Mouse (Mus musculus) brown adipose tissue, adult 24 weeks (tissue): ENCODE results near the gene Rnf180. TPM values are rescaled to one million over a fixed set of nuclear protein-coding genes. Genes with fewer than 3 reads are reported as not detected.
"Not testable (repeated sequence)": the region's sequence is repeated elsewhere in the genome, so short reads cannot be mapped to it uniquely, and the experiment has no call there.

Experiments used
- H3K27ac ChIP-seq: fragments of 200-500 bp; replicated peaks from 2 replicates; pipeline ENCODE4 v1.5.1; 2012; ENCODE audit warnings: low read depth, mild to moderate bottlenecking, low read length
- H3K4me1 ChIP-seq: fragments of 200-500 bp; 2 replicates; pipeline ENCODE4 v1.6.1; 2012; ENCODE audit warnings: low read length, mixed read lengths; ENCODE audit not compliant: control insufficient read depth, insufficient read depth, insufficient read length
- H3K4me3 ChIP-seq: fragments of 200-500 bp; 2 replicates; pipeline ENCODE4 v1.5.1; 2012; ENCODE audit warnings: low read depth, mild to moderate bottlenecking, low read length, moderate library complexity; ENCODE audit not compliant: insufficient read depth
- polyA plus RNA-seq: library from polyadenylated mRNA; stranded (reverse); fragments of >200 nt; gene quantifications from 2 replicates; pipeline ENCODE4 v1.2.4, GENCODE M21; 2012; ENCODE audit not compliant: missing spikeins, insufficient read depth, insufficient read length

Rnf180 gene
- polyA plus RNA-seq: 0.92 TPM in 1 of 2 replicates, not detected in the other

DNA sequence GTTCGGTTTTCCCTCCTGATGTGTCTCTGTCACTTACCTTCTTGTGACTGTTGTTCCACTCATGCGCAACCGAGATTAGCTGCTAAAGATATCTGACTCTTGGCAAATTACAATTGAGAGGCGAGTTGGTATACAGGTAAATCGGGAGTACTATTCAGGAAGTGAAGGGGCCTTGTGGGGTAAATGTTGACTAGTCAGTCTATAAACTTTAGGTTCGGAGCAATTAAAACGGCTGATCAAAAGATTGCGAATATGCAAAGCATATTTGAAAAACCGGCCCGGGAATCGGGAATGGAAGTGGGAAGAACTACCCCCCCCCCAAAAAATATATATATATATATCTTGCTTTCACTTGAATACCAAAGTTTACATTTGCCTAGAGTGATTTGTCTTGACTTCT, at the start of gene Rnf180:
Gene Rnf180, minus strand, starts transcription at position 101 of the 400 bp plus-strand sequence.
- Histone ChIP-seq H3K4me3 (peak within 1 kb of the TSS; percentile 50), H3K27ac (no peak within 1 kb of the TSS), H3K4me1 (no peaks in the 10 kb centered on the region)

DNA sequence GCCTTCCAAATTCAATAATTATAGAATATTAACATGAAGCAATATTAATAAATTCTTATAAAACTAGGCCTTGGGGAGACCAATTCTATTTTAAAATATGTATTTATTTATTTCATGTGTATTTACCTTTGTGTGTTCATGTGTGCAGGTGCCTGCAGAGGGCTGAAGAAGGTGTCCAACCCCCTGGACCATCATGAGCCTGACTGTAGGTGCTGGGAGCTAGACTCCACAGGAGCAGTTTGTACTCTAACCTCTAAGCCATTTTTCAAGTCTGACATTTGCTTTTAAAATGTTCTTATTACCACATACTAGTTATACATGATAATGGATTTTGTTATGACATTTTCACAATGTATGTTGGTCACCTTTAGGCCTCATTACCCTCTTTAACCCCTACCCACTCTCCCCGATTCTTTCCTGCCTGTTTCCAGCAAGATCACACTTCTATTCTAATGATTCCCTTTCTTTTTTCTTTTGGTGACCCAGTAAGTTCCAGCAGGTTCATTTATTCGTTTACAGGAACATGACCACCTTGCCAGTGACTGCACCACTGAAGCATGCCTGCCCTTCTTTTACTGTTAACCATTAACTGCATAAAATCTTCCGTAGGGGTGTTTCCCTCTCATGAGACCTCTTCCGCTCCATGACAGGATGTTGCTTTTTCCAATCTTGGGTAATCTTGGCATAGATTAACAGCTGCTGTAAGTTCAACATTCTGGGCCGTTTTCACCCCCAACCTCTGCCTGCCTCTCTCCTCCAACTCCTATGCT, 36.8 kb upstream of the Rnf180 start:
- Histone ChIP-seq H3K4me1 (no peaks in the 10 kb centered on the region), H3K27ac (no peak overlapping the region), H3K4me3 (no peak overlapping the region)

DNA sequence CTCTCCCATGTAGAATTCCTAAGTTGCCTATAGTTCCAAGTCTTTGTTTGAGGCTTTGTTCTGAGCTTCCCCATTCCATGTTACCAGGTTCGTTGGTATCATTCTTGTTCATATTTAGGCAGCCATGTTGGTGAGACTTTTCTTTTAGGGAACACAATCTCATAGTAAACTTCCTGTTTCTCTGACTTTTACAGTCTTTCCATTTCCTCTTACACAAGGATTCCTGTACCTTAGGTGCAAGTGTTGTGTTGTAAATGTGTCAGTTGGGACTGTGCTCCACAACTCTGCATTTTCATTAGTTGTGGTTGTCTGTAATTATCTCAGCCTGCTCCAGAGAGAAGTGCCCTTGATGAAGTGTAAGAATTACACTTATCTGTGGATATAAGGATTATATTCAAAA, 32.3 kb upstream of the Rnf180 start:
- Histone ChIP-seq H3K27ac (no peak overlapping the region), H3K4me3 (no peak overlapping the region), H3K4me1 (no peaks in the 10 kb centered on the region)

DNA sequence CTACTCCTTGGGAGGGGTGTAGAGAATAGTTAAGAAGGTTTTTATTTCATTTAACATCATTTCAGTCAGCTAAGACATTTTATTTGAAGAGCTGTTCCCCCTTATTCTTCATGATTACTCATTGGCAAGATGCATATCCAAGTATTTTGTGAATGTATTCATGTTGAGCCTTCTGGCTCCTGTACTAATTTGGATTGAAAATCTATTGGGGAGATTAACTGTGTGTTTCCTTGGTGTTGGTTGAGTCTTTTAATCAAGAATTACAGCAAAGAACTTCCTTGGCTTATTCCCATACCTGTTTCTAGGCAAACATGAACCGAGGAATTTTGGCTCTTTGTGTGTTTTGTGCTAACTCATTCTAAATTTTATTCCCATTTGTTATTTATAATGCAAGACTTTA, 22.3 kb upstream of the Rnf180 start:
- Histone ChIP-seq H3K27ac (no peak overlapping the region), H3K4me3 (no peak overlapping the region), H3K4me1 (no peaks in the 10 kb centered on the region)

DNA sequence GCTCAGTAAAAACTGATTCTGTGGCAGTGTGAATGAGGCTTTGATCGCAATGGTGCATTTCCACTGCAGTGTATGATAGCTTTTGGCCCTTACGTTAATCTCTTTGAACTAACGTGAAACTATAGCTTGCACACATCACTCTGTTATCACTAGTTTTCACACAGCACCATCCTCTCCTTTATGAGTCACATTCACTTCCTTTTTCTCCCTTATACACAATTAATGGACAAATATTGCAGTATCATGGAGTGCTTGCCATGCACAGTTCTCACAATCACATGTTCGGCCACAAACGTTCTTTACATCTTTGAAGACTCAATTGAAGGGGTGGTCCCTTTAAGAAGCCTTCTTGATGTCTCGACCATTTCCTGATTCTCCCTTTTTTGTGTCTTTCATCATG, 21.4 kb upstream of the Rnf180 start:
- H3K27ac ChIP-seq: no peak overlapping the region
- no peaks in the 10 kb centered on the region for H3K4me1 ChIP-seq
- no peak overlapping the region for H3K4me3 ChIP-seq

DNA sequence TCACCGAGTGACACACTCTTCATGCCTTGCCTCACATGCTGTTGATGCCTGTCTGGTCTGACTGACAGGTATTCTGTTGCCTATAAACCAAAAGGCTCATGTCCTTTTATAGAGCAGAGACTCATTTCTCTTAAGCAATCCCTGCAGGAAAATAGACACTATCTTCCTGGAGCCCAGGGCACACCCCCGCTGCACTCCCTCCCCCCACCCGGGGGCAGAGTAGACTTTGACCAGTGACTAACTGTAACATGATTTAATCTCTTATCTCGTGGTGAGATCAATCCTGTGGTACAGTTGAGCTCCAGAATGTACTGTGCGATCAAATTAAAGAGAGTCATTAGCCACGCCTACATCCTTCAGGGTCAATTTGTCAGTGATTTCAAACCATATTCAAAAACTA, 18.1 kb upstream of the Rnf180 start:
- H3K4me1 ChIP-seq: no peaks in the 10 kb centered on the region
- no peak overlapping the region for H3K27ac ChIP-seq
- H3K4me3 ChIP-seq: no peak overlapping the region

DNA sequence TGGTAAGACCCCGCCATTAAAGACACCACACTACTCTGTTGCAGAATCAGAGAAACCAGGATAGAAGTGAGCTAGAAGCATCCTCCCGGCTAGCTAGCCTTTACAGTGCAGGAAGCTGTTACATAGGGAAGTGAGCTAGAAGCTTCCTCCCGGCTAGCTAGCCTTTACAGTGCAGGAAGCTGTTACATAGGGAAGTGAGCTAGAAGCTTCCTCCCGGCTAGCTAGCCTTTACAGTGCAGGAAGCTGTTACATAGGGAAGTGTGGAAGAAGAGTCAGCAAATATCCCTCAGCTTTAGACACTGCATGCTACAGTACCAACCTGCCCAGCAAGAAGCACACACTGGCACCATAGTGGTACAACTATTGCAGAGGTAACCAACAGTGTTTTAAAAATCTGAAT, 15.9 kb upstream of the Rnf180 start:
- not testable (repeated sequence) for H3K4me1 ChIP-seq, H3K4me3 ChIP-seq
- 0 out of 2 replicates have a peak overlapping the region, but pooled peaks have one; percentile 31 for H3K27ac ChIP-seq

DNA sequence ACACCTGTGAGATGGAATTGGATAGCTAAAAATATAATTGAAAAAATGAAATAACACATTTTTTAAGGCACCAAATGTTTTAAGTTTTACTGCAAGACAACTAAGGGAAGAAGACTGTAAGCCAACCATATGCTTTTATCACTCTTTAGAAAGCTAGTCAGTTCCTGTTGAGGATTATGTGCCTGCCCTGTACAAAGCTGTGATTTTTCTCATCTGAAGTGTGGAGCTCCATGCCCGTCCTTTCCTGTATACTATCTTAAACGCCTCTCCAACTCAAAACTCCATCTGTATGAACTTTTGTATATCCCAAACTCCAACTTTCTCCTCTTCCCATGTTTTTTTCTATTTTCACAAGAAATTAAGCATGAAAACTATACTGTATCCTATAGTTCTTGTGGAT, 10.9 kb upstream of the Rnf180 start:
- H3K4me3 ChIP-seq: no peak overlapping the region
- no peaks in the 10 kb centered on the region for H3K4me1 ChIP-seq
- H3K27ac ChIP-seq: no peak overlapping the region

DNA sequence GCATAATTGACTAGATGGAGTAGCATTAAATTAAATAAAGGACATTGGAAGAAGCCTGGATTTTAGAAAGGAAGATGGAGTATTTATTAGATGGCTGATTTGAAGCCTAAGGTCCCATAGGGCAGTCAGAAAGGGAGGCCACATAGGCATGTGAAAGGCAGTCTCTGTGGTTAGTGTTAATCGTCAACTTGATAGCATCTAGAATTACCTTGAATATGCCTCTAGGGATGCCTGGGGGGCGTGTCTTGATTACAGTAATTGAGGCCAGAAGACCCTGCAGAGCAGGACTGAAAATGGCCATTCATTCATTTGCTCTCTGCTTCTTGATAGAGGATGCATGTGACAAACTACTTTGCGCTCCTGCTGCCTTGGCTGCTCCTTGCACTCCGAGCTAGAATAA, 9.4 kb upstream of the Rnf180 start:
- Histone ChIP-seq H3K4me3 (no peak overlapping the region), H3K27ac (no peak overlapping the region), H3K4me1 (no peaks in the 10 kb centered on the region)

DNA sequence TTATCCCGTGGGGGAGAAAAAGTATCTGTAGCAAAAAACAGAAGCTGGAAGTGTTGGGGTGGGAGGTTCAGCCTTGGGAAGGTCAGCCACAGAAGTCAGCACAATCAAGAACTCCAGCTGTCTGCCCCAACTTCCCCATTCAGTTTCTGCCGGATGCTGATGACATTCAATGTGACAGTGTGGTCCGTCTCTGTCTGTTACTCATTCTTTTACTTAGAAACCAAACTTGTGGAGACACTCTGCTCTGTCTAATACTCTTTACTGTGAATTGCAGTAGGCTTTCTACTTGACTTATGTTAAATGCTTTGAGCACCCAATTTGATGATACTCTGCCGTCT, 5.4 kb upstream of the Rnf180 start:
- H3K4me1 ChIP-seq: no peaks in the 10 kb centered on the region
- H3K27ac ChIP-seq: peak overlapping the region; percentile 70
- H3K4me3 ChIP-seq: no peak overlapping the region

DNA sequence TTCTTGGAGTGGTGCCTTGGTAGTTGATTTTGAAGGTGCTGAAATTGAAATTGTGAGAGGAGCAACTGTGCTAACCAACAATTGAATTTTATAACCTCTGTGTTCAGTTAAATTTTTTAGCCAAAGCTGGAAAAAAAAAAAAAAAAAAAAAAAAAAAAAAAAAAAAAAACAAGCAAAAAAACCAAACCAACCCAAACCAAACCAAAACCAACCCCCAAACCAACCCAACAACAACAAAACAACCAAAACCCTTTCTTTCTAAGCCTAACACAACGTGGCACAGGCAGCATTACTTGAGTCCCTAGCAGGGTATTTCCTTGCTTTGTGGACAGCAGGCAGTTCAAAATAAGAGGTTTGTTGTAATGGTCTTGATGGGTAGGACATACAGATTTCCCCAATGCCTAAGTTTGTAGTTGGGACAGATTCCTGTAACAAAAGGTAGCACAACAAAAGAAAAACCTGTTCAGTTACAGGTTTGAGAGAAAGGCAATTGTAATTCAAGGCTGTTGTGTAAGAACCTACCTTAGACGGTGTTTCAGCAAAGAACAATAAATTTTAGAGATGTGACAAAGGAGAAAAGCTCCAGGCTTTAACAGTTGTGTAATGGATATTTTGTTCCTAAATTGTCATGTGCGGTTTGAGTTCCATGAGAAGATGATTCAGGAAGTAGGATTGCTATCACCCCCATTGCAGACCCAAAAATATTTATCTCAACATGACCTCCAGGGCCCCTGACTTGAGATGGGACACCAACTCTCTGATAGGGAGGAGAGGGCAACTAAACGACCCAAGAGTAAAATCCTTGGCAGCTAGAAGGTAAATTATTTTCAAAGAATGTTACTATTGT, 4.8 kb upstream of the Rnf180 start:
- Histone ChIP-seq H3K4me3 (no peak overlapping the region), H3K27ac (peak overlapping the region; percentile 70), H3K4me1 (no peaks in the 10 kb centered on the region)

DNA sequence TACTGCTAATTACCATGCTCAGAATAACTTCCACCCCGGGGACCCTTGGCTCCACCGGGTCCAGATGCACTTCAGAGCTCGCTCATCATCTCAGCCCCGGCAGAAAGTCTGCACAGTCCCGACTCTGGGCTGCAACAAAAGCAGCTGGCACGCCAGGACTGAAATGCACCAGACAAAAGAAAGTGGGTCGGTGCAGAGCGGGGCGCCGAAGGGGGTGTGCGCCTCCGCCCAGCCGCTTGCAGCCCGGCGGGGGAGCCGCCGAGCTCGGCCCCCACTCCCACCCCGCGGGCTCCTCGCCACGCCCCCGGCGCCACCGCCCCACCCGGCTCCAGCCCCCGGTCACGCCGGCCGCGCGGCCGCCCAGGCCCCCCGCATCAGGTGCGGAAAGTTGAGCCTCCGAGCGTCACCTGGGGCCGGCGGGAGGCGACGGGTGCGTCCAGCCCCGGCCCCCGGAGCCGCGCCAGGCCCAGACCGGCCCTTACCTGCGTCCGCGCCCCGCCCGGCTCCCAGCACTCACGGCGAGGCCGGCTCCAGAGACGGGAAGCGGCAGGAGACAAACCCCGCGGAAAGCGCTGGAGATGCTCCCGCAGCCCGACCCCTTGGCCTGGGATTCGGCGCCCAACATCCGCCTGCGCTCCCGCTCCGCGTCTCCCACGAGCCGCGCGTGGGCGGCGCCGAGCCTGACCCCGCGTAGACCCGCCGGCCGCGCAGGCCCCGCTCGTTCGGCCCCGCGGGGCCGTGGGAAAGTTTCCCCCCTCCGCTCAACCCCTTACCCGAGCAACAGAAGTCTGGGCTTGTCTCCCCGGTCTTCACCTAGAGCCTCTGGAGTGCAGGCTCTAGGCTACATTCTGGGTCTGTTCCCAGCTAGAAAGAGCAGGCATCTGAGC, 591 bp downstream of the Rnf180 start:
- Histone ChIP-seq H3K4me1 (no peaks in the 10 kb centered on the region), H3K27ac (no peak overlapping the region), H3K4me3 (peak overlapping the region; percentile 50)

DNA sequence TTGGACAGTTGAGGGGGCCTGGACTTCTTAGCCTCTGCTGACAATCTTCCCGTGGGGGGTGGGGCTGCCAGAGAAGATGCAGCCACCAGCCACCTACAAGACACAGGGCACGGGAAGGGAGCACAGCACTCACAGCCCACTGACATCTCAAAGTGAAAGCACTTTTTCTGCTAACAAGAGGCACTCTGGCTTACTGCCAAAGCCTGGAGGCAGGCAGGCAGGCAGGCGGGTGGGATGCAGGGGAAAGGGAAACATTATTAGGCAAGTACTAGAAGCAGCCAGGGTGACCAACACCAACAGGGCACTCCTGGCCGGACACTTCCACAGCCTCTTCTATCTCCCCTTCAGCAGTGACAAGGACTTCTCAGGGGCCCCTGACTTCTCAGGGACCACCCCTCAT, 2.8 kb downstream of the Rnf180 start:
- H3K4me1 ChIP-seq: no peaks in the 10 kb centered on the region
- H3K4me3 ChIP-seq: no peak overlapping the region
- H3K27ac ChIP-seq: no peak overlapping the region

DNA sequence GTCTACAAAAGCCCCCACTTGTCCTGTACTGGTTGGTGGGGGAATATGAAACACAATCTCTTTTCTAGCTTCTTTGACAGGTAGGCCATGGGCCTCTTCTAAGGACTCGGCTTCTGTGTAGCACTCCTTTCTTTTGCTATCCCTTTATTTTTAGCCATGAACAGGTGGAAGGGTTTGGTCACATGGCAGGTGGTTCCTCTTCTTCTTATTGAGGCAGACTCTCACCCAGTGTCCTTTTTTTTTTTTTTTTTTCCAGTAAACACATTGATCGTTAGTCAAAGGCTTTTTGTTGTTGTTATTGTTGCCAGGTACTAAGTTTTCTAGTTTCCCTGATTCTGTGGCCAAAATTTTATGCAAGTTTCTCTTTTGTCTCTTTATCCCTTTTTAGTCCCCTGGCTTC, 4.0 kb downstream of the Rnf180 start:
- Histone ChIP-seq H3K4me1 (no peaks in the 10 kb centered on the region), H3K27ac (no peak overlapping the region), H3K4me3 (no peak overlapping the region)

DNA sequence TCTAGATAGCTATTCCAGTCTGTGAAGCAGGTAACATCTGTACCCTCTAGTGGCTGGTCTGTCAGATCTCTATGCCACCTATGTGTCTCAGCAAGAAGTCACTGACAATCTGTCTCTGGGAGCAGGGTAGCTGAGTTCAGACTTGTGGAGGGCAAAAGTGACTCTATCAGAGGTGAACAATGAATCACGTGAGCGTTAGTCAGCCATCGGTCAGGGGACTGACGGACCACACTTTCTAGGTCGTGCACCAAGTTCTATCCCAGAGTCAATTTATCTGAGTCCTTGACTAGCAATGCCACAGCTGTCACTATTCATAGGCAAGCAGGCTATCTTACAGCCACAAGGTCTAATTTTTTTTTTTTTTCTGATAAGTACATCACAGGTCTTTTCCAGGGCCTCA, 4.6 kb downstream of the Rnf180 start:
- no peak overlapping the region for H3K4me3 ChIP-seq
- no peak overlapping the region for H3K27ac ChIP-seq
- no peaks in the 10 kb centered on the region for H3K4me1 ChIP-seq
